Mouse (Mus musculus): ENCODE data around the gene Tep1. TPM values are rescaled to one million over a fixed set of nuclear protein-coding genes. Genes with fewer than 3 reads are reported as not detected.
A peak's percentile ranks its signal among the peaks of the same experiment; 100 is the strongest.

The Tep1 gene
- polyA plus RNA-seq, 1 experiment from 2014 or later: 1.6 TPM

- Histone ChIP-seq H3K27ac (replicated peaks) (no peak overlapping the region), H3K9me3 (no peaks in the 10 kb centered on the region), H3K4me2 (replicated peaks) (no peak overlapping the region), H3K9ac (replicated peaks) (no peak overlapping the region), H3K4me3 (no peak overlapping the region), H3K36me3 (no peaks in the 10 kb centered on the region), H3K27me3 (no peaks in the 10 kb centered on the region), H3K4me1 (0 out of 2 replicates have a peak, but pooled peaks cover 5% of the 10 kb centered on the region)
- 63% methylated on average over 4 of the region's 4 CpGs for WGBS
- ATAC-seq (replicated peaks): no peak
Observed at GRCm38 (mm10) chr14:50802843-50803562, 67.4 kb downstream of the Tep1 start.

GRCm38 (mm10) chr14:50802441-50802840, 67.9 kb downstream of the Tep1 start:
- H3K4me2 ChIP-seq (replicated peaks): no peak overlapping the region
- WGBS: 89% methylated on average over 6 of the region's 6 CpGs
- no peak overlapping the region for H3K9ac ChIP-seq (replicated peaks)
- H3K4me1 ChIP-seq: 0 out of 2 replicates have a peak, but pooled peaks cover 5% of the 10 kb centered on the region
- no peaks in the 10 kb centered on the region for H3K36me3 ChIP-seq
- no peak for ATAC-seq (replicated peaks)
- no peak overlapping the region for H3K27ac ChIP-seq (replicated peaks)
- no peaks in the 10 kb centered on the region for H3K9me3 ChIP-seq
- no peak overlapping the region for H3K4me3 ChIP-seq
- no peaks in the 10 kb centered on the region for H3K27me3 ChIP-seq

GRCm38 (mm10) chr14:50799502-50800259, 70.7 kb downstream of the Tep1 start:
- Histone ChIP-seq H3K4me2 (replicated peaks) (no peak overlapping the region), H3K4me1 (0 out of 2 replicates have a peak, but pooled peaks cover 2% of the 10 kb centered on the region), H3K27me3 (no peaks in the 10 kb centered on the region), H3K27ac (replicated peaks) (no peak overlapping the region), H3K36me3 (no peaks in the 10 kb centered on the region), H3K9me3 (no peaks in the 10 kb centered on the region), H3K4me3 (no peak overlapping the region), H3K9ac (replicated peaks) (no peak overlapping the region)
- whole genome bisulfite sequencing: 4% methylated on average over 3 of the region's 3 CpGs
- ATAC-seq (replicated peaks): peak; percentile 59

GRCm38 (mm10) chr14:50798512-50798911, 71.8 kb downstream of the Tep1 start:
- Histone ChIP-seq H3K36me3 (no peaks in the 10 kb centered on the region), H3K9me3 (no peaks in the 10 kb centered on the region), H3K4me1 (0 out of 2 replicates have a peak, but pooled peaks cover 2% of the 10 kb centered on the region), H3K4me2 (replicated peaks) (no peak overlapping the region), H3K4me3 (no peak overlapping the region), H3K27me3 (no peaks in the 10 kb centered on the region), H3K9ac (replicated peaks) (no peak overlapping the region), H3K27ac (replicated peaks) (no peak overlapping the region)
- no peak for ATAC-seq (replicated peaks)
- 79% methylated on average over 2 of the region's 2 CpGs for WGBS

GRCm38 (mm10) chr14:50796464-50796863, 73.9 kb downstream of the Tep1 start:
- Histone ChIP-seq H3K27ac (replicated peaks) (no peak overlapping the region), H3K27me3 (no peaks in the 10 kb centered on the region), H3K9ac (replicated peaks) (no peak overlapping the region), H3K4me1 (0 out of 2 replicates have a peak, but pooled peaks cover 2% of the 10 kb centered on the region), H3K4me2 (replicated peaks) (no peak overlapping the region), H3K4me3 (no peak overlapping the region), H3K9me3 (no peaks in the 10 kb centered on the region), H3K36me3 (no peaks in the 10 kb centered on the region)
- WGBS: 87% methylated on average over 1 of the region's 1 CpGs
- no peak for ATAC-seq (replicated peaks)

- Histone ChIP-seq H3K9ac (replicated peaks) (no peak overlapping the region), H3K27ac (replicated peaks) (no peak overlapping the region), H3K4me3 (no peak overlapping the region), H3K27me3 (no peaks in the 10 kb centered on the region), H3K4me1 (0 out of 2 replicates have a peak, but pooled peaks cover 2% of the 10 kb centered on the region), H3K9me3 (no peaks in the 10 kb centered on the region), H3K4me2 (replicated peaks) (no peak overlapping the region), H3K36me3 (no peaks in the 10 kb centered on the region)
- 88% methylated on average over 4 of the region's 4 CpGs for WGBS
- ATAC-seq (replicated peaks): no peak
Observed at GRCm38 (mm10) chr14:50795965-50796364, 74.4 kb downstream of the Tep1 start.

- no peaks in the 10 kb centered on the region for H3K36me3 ChIP-seq
- H3K27ac ChIP-seq (replicated peaks): no peak overlapping the region
- H3K9ac ChIP-seq (replicated peaks): no peak overlapping the region
- no peaks in the 10 kb centered on the region for H3K27me3 ChIP-seq
- 0 out of 2 replicates have a peak, but pooled peaks cover 2% of the 10 kb centered on the region for H3K4me1 ChIP-seq
- H3K9me3 ChIP-seq: no peaks in the 10 kb centered on the region
- no peak overlapping the region for H3K4me3 ChIP-seq
- no peak overlapping the region for H3K4me2 ChIP-seq (replicated peaks)
- no peak for ATAC-seq (replicated peaks)
- WGBS: 92% methylated on average over 24 of the region's 24 CpGs
Observed at GRCm38 (mm10) chr14:50795261-50795935, 75.0 kb downstream of the Tep1 start.

GRCm38 (mm10) chr14:50788157-50788556, 82.2 kb downstream of the Tep1 start:
- no peaks in the 10 kb centered on the region for H3K27me3 ChIP-seq
- no peak overlapping the region for H3K4me2 ChIP-seq (replicated peaks)
- no peak overlapping the region for H3K27ac ChIP-seq (replicated peaks)
- no peak overlapping the region for H3K9ac ChIP-seq (replicated peaks)
- H3K4me1 ChIP-seq: peaks cover 14% of the 10 kb centered on the region
- WGBS: 14% methylated on average over 2 of the region's 2 CpGs
- H3K4me3 ChIP-seq: no peak overlapping the region
- no peaks in the 10 kb centered on the region for H3K36me3 ChIP-seq
- ATAC-seq (replicated peaks): no peak
- no peaks in the 10 kb centered on the region for H3K9me3 ChIP-seq

GRCm38 (mm10) chr14:50785251-50785637, 85.1 kb downstream of the Tep1 start, which contains the start of gene Ttc5:
Ttc5 (minus strand) TSS chr14:50785519.
- Histone ChIP-seq H3K36me3 (peaks cover 14% of the 10 kb centered on the region), H3K9ac (replicated peaks) (peak within 1 kb of the TSS; percentile 82), H3K27me3 (no peaks in the 10 kb centered on the region), H3K27ac (replicated peaks) (peak within 1 kb of the TSS; percentile 91), H3K4me1 (peaks cover 16% of the 10 kb centered on the region), H3K4me3 (peak within 1 kb of the TSS; percentile 93), H3K9me3 (0 out of 2 replicates have a peak, but pooled peaks cover 3% of the 10 kb centered on the region), H3K4me2 (replicated peaks) (peak within 1 kb of the TSS; percentile 49)
- peak; percentile 96 for ATAC-seq (replicated peaks)
- WGBS: under 1% methylated on average over 21 of the region's 21 CpGs

- Histone ChIP-seq H3K4me1 (peaks cover 16% of the 10 kb centered on the region), H3K4me2 (replicated peaks) (peak overlapping the region; percentile 49), H3K9ac (replicated peaks) (peak overlapping the region; percentile 82), H3K9me3 (0 out of 2 replicates have a peak, but pooled peaks cover 3% of the 10 kb centered on the region), H3K27me3 (no peaks in the 10 kb centered on the region), H3K4me3 (peak overlapping the region; percentile 93), H3K27ac (replicated peaks) (peak overlapping the region; percentile 91), H3K36me3 (peaks cover 20% of the 10 kb centered on the region)
- no peak for ATAC-seq (replicated peaks)
- 20% methylated on average over 16 of the region's 16 CpGs for WGBS
Observed at GRCm38 (mm10) chr14:50784391-50785250, 85.7 kb downstream of the Tep1 start.

GRCm38 (mm10) chr14:50782166-50782565, 88.2 kb downstream of the Tep1 start:
- peaks cover 31% of the 10 kb centered on the region for H3K36me3 ChIP-seq
- no peak overlapping the region for H3K27ac ChIP-seq (replicated peaks)
- H3K27me3 ChIP-seq: no peaks in the 10 kb centered on the region
- peaks cover 16% of the 10 kb centered on the region for H3K4me1 ChIP-seq
- H3K4me2 ChIP-seq (replicated peaks): no peak overlapping the region
- H3K4me3 ChIP-seq: no peak overlapping the region
- whole genome bisulfite sequencing: 96% methylated on average over 3 of the region's 3 CpGs
- ATAC-seq (replicated peaks): no peak
- no peak overlapping the region for H3K9ac ChIP-seq (replicated peaks)
- H3K9me3 ChIP-seq: 0 out of 2 replicates have a peak, but pooled peaks cover 3% of the 10 kb centered on the region
